Mouse (Mus musculus): ENCODE measurements around the gene Ssc4d.

GRCm38 (mm10) chr5:135934481-135935175 is 39.7 kb downstream of the Ssc4d start, which contains the start of gene Ywhag:
- peak; percentile 98 for TF ChIP-seq EP300 (IDR thresholded peaks at IDR 0.05; ENCODE audit: insufficient read depth, low read depth, low read length)
- TF ChIP-seq CTCF (IDR thresholded peaks at IDR 0.05; ENCODE audit: low read depth, low read length), result peak; percentile 36
